Mouse (Mus musculus): ENCODE measurements around the gene Atg16l1.
"Not testable (repeated sequence)": the region's sequence is repeated elsewhere in the genome, so short reads cannot be mapped to it uniquely, and the experiment has no call there.

The Atg16l1 gene

DNA sequence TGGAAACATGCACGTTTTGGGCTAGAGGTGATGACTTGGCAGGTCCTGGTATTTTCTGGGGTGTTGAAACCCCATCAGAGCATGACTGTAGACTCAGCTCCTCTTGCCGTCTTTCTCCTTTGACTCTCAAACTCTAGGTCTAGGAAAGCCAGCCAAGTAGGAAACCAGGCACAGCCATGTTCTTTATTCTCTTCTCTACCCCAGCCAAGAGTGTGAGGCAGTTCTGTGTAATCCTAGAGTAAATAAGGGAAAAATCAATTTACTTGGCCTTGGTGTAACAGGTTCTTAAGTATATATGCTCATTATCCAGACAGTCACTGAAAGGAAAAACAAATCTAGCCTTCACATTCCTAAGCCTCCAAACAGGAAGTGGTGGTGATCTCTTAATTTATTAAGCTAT lies 17.7 kb downstream of the Atg16l1 start:
- DNase-seq (ENCODE audit: low spot score), result no peak

DNA sequence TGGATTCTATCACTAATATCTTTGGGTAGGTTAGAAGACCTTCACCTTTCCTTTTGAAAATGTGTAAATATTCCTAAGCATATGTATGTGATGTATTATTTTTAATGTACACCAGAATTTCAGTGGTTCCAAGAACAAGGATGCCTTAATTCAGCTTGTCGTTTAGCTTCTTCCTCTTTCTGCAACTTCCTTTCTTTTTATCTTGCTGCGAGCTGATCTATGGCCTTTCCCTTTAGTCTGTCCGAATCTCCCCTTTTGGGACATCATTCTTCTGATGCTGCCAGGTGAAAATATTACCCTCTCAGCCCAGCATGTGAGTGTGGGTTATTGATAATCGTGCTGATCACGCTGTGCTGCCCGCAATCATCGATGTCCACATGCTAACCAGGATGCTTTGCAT lies 19.2 kb downstream of the Atg16l1 start:
- DNase-seq (ENCODE audit: low spot score), result no peak

DNA sequence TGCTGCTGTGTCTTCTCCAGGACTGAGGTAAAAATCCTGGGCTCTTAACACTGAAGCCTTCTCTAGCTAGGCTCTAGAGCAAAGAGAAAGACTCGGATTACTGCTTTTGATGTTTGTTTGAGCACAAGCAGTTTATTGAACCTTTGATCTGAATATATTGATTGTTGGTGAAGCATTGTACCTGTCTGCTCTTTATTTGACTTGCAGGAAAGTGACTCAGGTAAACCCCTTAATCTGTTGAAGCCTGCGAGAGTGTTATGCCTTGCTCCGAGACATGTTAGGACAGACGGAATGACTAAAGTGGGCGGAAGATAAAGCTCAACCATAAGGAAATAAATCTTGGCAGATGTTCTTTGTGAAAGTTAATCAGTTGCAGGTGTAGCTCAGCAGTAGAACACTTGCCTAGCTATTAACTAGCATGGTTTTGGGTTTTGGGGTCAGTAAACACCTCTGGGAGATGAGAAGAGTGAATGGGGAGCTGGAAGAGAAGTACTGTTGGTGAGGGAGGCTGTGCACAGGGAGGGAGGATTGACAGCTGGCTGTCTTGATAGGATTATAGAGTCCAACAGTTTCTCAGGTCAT lies 23.6 kb downstream of the Atg16l1 start:
- no peak for DNase-seq (ENCODE audit: low spot score)

- no peak for DNase-seq (ENCODE audit: low spot score)
Observed at GRCm38 (mm10) chr1:87785703-87786102, 30.0 kb downstream of the Atg16l1 start.

GRCm38 (mm10) chr1:87786251-87786650 lies 30.6 kb downstream of the Atg16l1 start:
- no peak for DNase-seq (ENCODE audit: low spot score)

DNA sequence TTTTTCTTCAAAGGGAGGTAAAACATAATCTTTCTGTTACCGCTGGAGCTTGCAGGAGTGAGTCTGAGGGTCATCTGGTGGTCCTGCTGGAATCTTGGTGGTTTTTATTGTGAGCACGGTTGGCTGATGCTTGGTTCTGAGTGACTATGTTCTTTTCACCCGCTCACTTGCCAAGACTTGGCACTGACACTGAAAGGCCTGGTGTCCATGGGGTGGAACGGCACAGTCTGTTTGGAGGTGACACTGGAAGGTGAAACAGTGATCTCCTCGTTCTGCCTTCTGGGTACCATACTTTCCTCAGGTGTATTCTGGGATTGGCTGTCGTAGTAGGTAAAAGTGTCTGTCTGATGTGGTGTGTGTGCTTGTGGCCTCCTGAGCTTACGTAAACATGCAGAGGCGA lies 34.0 kb downstream of the Atg16l1 start:
- DNase-seq (ENCODE audit: low spot score), result no peak

- no peak for DNase-seq (ENCODE audit: low spot score)
Observed at GRCm38 (mm10) chr1:87792438-87793137, 36.9 kb downstream of the Atg16l1 start.

DNA sequence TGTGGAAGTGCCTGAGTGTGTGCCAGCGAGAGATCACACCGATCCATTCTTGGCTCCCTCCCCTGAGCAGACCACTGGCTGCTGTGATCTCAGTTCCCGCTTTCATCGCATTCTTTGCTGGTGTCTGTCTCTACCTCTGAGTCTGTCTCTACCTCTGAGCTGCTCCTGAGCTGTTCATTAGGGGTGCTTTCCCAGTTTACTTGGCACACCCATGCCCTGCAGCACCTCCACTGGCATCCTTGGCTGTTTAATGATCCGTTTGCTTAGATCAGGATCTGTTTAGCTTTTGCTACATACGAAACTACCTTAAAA lies 37.4 kb downstream of the Atg16l1 start:
- no peak for DNase-seq (ENCODE audit: low spot score)

DNA sequence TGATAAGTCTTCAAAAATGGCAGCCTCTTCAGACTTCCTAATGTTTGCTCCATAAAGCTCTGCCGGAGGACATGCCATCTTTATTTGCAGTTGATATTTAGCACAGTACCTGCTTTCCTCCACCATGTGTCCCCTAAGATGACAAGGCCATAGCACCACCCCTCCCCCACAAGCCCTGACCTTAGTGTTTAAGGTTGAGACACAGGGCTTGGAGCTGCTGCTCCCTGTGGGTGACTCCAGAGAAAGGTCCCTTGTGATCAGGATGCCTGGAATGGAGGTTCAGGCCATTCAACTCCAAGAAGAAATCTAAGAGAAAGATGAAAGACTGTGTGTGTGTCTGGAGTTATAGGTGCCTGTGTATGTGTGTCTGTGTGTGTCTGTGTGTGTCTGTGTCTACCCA lies 42.0 kb downstream of the Atg16l1 start:
- no peak for DNase-seq (ENCODE audit: low spot score)

DNA sequence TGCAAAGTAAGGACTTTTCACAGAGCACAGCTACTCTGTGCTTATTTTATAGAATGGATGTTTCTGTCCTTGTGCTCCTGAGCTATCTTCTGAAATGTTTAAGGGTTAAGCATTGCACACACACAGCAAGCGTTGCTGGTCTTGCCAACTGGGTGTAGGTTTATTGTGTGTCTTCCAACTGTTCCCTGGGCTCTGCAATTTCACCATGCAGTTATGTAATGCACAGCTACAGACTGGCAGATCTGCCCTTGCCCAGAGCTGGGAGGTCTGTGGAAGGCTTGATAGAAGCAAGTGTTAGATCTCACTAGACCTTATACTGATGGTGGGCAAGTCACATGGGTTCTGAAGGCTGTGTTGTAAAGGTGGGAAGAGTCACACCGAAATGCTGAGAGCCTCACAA lies 42.6 kb downstream of the Atg16l1 start:
- no peak for DNase-seq (ENCODE audit: low spot score)

DNA sequence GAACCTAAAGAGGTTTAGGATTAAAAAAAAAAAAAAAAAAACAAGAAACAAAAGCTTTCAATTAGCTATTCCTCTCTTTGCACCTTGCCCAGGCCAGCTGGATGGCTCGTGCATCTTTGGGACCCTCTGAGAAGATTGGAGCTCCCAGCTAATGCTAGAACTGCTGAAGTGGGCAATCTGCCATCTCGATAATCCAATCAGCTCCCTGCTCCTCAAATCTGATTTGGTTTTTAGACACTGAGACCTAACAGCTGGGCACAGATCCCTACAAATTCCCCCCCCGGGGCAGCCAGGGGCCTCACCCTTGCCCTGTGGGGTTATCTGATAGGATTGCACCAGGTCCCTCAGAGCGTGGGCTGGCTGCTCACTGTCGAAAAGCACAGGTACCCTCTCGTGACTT lies 47.9 kb downstream of the Atg16l1 start, which contains the start of gene Sag:
Gene Sag (plus strand): TSS at position 105 of the 400 bp plus-strand sequence.
- DNase-seq (ENCODE audit: low spot score), result peak; percentile 36

DNA sequence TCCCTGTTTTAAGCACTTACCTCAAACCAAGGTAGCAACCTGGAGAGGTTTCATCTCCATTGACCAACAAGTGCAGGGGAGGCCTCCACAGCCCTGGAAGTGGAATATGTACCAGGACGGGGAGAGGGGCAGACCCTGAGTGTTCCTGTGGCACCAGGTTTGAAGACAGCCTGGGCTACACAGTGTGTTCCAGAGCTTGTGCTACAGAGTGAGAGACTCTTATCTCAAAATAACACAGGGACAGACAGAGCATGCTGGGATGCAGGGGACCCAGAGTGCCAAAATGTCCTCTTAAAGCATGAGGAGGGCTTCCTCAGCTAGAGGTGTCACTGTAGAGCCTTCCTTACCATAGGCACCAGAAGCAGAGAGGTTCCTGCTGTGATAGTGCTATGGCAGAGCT lies 52.1 kb downstream of the Atg16l1 start:
- no peak for DNase-seq (ENCODE audit: low spot score)

DNA sequence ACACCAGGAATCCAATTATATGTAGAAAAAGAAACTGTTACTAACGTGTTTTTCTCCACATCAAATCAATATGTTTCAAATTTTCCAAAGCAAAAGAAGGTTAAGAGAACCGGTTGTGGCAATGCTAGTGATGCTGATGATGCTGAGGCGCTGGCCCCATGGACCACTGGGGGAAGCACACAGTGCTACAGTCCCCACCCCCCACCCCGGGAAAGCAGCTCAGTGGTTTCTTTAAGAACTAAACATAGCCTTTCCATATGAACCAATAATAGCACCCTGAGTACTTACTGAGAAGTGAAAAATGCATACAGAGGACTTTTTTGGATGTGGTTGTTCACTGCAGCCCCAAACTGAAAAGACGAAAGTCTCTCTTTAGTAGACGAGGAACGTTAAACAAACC lies 55.7 kb downstream of the Atg16l1 start:
- DNase-seq (ENCODE audit: low spot score), result no peak

DNA sequence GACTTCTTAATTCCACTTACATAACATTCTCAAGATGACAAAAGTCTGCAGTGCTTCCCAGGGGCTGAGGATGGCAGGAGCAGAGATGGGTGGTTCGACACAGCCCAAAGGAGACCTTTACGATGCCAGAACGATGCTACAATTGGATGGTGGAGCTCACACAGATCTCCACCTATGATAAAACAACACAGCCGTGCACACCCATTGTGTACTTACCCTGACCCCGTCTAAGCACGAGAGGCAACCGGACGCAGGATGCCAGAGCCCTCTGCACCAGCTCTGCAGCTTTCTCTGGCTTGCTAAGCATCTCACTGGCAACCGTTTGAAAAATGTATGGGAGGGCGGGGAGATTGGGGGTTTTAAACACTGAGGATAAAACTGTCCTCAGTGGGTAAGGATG lies 56.4 kb downstream of the Atg16l1 start:
- DNase-seq (ENCODE audit: low spot score), result no peak

DNA sequence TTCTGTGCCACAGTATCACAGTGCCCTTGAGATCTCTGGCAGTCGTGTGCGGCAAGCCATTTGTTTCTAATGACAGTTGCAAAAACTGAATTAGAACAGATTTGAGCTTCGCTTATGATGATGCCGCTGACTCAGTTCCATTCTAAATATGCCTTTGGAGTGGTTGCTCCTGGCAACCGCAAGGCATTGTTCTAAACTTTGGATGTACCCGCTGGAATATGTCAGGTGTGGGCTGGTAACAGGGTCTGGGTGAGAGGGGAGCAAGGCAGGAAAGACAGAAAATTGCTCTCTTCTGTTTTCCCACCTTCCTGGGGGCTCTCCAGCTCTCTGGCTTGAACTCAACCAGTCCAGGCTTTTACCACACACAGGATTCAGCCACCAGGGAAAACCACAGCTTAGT lies 57.5 kb downstream of the Atg16l1 start:
- no peak for DNase-seq (ENCODE audit: low spot score)

- DNase-seq (ENCODE audit: low spot score), result no peak
Observed at GRCm38 (mm10) chr1:87813681-87814080, 58.0 kb downstream of the Atg16l1 start.

DNA sequence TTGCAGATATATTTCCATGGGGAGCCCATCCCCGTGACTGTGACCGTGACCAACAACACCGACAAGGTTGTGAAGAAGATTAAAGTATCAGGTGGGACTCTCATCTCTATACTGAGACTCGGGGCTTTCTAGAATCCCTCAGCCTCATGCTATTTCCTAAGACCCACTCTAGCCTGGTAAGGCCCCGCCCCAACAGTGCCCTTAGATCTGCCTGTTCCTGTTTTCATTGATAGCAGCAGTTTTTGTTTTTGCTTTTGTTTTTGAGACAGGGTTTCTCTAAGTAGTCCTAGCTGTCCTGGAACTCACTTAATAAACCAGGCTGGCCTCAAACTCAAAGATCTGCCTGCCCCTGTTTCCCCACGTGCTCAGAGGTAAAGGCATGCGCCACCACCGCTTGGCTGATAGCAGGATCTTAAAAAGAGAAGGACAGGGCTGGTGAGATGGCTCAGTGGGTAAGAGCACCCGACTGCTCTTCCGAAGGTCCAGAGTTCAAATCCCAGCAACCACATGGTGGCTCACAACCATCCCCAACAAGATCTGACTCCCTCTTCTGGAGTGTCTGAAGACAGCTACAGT lies 68.8 kb downstream of the Atg16l1 start:
- DNase-seq (ENCODE audit: low spot score), result no peak

DNA sequence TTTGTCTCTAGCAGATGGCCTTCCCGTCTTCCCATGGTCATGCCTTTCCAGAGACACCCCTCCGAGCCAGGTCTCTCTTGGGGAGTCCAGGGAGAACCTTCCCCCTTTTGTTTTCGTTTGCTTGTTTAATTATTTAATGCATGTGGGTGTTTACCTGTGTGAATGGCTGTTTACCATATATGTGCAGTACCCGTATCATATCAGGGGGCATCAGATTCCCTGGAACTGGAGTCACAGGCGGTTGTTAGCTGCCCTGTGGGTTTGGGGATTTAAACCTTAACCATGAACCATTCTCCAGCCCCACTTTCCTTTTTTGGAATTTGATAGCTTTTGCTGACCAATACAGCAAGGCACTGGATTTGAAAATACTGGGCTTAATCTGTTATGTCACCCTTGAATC lies 69.6 kb downstream of the Atg16l1 start:
- no peak for DNase-seq (ENCODE audit: low spot score)

- DNase-seq (ENCODE audit: low spot score), result no peak
Observed at GRCm38 (mm10) chr1:87825991-87826390, 70.3 kb downstream of the Atg16l1 start.

GRCm38 (mm10) chr1:87826474-87826873 lies 70.8 kb downstream of the Atg16l1 start:
- no peak for DNase-seq (ENCODE audit: low spot score)

DNA sequence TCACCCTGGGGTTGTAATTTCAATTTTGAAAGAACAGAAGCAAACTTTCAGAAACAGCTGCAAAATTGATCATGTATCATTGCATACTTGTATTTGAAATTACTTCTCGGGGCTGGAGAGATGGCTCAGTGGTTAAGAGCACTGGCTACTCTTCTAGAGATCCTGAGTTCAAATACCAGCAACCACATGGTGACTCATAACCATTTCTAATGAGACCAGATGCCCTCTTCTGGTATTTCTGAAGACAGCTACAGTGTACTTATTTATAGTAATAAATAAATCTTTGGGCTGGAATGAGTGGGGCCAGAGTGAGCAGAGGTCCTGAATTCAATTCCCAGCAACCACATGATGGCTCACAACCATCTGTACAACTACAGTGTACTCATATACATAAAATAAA lies 71.8 kb downstream of the Atg16l1 start:
- DNase-seq (ENCODE audit: low spot score), result not testable (repeated sequence)

GRCm38 (mm10) chr1:87828185-87828584 lies 72.5 kb downstream of the Atg16l1 start:
- no peak for DNase-seq (ENCODE audit: low spot score)

DNA sequence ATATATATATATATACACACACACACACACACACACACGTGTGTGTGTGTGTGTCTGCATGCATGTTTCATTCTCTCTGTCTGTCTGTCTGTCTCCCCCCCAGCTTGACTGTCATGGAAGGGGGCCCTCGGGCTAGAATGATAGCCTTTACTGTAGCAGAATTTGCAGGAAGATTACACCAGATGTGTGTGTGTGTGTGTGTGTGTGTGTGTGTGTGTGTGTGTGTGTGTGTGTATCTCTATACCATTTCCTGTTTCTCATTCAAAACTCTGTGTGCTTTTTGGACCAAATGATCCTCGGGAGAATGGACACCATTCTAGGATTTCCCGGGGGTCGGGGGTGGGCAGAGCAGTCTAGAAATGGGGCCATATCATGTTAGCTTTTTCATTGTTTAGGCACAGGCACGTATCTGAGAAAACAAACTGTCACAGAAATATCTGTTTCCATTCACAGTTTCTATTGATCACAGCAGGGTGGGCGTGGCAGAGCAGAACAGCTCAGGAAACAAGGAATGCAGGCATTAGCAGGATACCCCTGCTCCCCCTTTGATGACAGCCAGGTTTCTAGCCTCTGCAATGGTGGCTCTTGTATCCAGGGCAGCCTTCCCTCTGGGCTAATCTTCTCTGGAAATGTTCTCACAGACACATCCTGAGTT lies 73.4 kb downstream of the Atg16l1 start:
- DNase-seq (ENCODE audit: low spot score), result no peak

Data from retina, embryonic 14.5 days (tissue).